Mouse (Mus musculus) ES-Bruce4 (cell line): ENCODE data around the gene 4930513O06Rik. TPM values are rescaled to one million over a fixed set of nuclear protein-coding genes. Genes with fewer than 3 reads are reported as not detected.

ENCODE experiments used
- H3K27ac ChIP-seq: 2 replicates; pipeline ENCODE4 v1.5.1; 2012; ENCODE audit warnings: low read length, inconsistent platforms; ENCODE audit not compliant: insufficient read depth
- H3K27me3 ChIP-seq: 2 replicates; pipeline ENCODE4 v1.6.1; 2012; ENCODE audit warnings: mild to moderate bottlenecking, low read length, inconsistent platforms; ENCODE audit not compliant: control insufficient read depth, poor library complexity, insufficient read depth, severe bottlenecking
- H3K36me3 ChIP-seq: 2 replicates; pipeline ENCODE4 v1.6.1; 2012; ENCODE audit warnings: inconsistent platforms, mild to moderate bottlenecking, low read length, moderate library complexity; ENCODE audit not compliant: control insufficient read depth, poor library complexity, insufficient read depth, severe bottlenecking
- H3K4me1 ChIP-seq: one replicate; pipeline ENCODE4 v1.8.1; 2011; ENCODE audit warnings: low read length; ENCODE audit not compliant: control insufficient read depth, insufficient read depth
- H3K4me3 ChIP-seq: 2 replicates; pipeline ENCODE4 v1.5.1; 2011; ENCODE audit warnings: low read depth, mild to moderate bottlenecking, low read length
- H3K9ac ChIP-seq: 2 replicates; pipeline ENCODE4 v1.6.1; 2012; ENCODE audit warnings: low read depth, mild to moderate bottlenecking, inconsistent platforms; ENCODE audit not compliant: poor library complexity, severe bottlenecking
- H3K9me3 ChIP-seq: replicated peaks from 2 replicates; pipeline ENCODE4 v1.6.1; 2012; ENCODE audit warnings: mild to moderate bottlenecking, low read length, inconsistent platforms; ENCODE audit not compliant: control insufficient read depth, poor library complexity, insufficient read depth, severe bottlenecking
- CTCF ChIP-seq: IDR thresholded peaks from one replicate; pipeline ENCODE4 v1.8.1; 2011; ENCODE audit warnings: low read depth, low read length
- EP300 ChIP-seq: IDR thresholded peaks from 2 replicates; pipeline ENCODE4 v1.6.1; 2011; ENCODE audit warnings: low read depth, low read length; ENCODE audit not compliant: insufficient read depth
- POLR2A ChIP-seq: IDR thresholded peaks from one replicate; pipeline ENCODE4 v1.8.1; 2011; ENCODE audit warnings: low read length; ENCODE audit not compliant: insufficient read depth
- polyA plus RNA-seq: library from polyadenylated mRNA; stranded (reverse); fragments of >200 nt; gene quantifications from 2 replicates; pipeline ENCODE4 v1.2.4, GENCODE M21; 2011; ENCODE audit warnings: low read depth; ENCODE audit not compliant: missing spikeins, insufficient read depth, insufficient read length

Gene 4930513O06Rik
- polyA plus RNA-seq, 1 experiment: not detected

DNA sequence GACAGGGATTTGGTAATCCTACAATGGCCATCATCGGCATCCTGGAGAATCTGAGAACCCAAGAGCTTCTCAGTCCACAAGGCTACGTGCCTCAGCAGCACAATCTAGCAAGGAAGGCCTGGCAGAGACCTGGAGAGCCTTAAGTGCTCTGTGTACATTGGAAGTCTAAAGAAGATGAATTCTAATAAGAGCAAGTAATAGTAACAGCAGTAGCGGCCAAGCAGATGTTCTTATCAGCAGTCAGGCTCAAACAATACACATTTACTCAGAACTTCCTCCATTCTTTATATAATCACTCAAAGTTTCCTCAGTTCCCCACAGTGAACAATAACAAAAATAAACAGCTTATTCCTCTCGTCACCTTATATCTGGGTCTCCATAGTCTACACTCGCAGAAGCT is 22.0 kb upstream of the 4930513O06Rik start:
- no peaks in the 10 kb centered on the region for H3K9me3 ChIP-seq
- H3K9ac ChIP-seq: no peak overlapping the region
- no peaks in the 10 kb centered on the region for H3K36me3 ChIP-seq
- TF ChIP-seq POLR2A (no peak), EP300 (no peak), CTCF (no peak)
- no peaks in the 10 kb centered on the region for H3K27me3 ChIP-seq
- H3K4me3 ChIP-seq: no peak overlapping the region
- H3K27ac ChIP-seq: no peak overlapping the region
- no peaks in the 10 kb centered on the region for H3K4me1 ChIP-seq

- Histone ChIP-seq H3K9ac (no peak overlapping the region), H3K4me1 (no peaks in the 10 kb centered on the region), H3K4me3 (no peak overlapping the region), H3K27me3 (no peaks in the 10 kb centered on the region), H3K36me3 (no peaks in the 10 kb centered on the region), H3K9me3 (no peaks in the 10 kb centered on the region), H3K27ac (no peak overlapping the region)
- TF ChIP-seq EP300 (no peak), CTCF (no peak), POLR2A (no peak)
Observed at GRCm38 (mm10) chrX:139078493-139078892, 7.5 kb upstream of the 4930513O06Rik start.

DNA sequence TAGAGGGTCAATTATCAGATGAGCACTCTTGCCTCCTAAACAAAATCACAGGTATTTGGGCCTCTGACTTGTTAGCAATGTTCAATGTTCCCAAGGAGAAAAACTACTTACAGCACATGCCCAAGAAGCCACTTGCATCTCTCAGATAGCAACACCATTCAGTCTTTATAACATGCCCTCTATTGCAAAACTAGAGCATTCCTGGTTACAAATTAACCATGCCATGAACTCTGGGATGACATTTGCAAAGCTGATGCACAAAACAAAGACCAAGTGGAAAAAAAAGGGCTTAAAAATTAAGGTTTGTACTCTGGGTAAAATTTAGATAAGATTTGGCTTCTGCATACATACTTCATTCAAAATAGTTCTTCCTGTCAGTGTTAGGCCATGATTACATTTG is 966 bp upstream of the 4930513O06Rik start, which contains the start of gene Serpina7:
Gene Serpina7, minus strand, starts transcription at position 160 of the 400 bp plus-strand sequence.
- H3K9me3 ChIP-seq: no peaks in the 10 kb centered on the region
- H3K4me1 ChIP-seq: no peaks in the 10 kb centered on the region
- H3K36me3 ChIP-seq: no peaks in the 10 kb centered on the region
- H3K4me3 ChIP-seq: no peak within 1 kb of the TSS
- no peaks in the 10 kb centered on the region for H3K27me3 ChIP-seq
- H3K27ac ChIP-seq: no peak within 1 kb of the TSS
- H3K9ac ChIP-seq: no peak within 1 kb of the TSS
- TF ChIP-seq CTCF (no peak), EP300 (no peak), POLR2A (no peak)

DNA sequence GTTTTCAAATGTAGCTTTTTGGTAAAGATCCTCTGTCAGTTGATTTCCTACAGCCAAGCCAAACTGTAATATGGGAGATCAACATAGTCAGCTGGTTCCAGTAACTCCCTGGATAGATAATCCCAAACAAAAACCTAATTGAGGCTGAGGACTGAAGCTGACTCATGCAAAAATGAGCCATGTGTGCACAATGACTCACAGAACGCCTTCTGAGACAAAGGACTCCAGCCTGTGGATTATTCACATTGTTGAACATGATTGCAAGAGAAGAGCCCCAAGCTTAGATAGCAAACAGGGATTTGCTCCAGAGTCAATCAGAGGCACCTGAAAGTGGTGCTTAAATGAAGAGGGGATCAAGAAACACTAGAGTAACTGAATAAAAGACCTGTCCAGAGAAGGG is 11.2 kb downstream of the 4930513O06Rik start:
- TF ChIP-seq CTCF: no peak
- Histone ChIP-seq H3K9ac (no peak overlapping the region), H3K27ac (no peak overlapping the region), H3K27me3 (no peaks in the 10 kb centered on the region), H3K4me1 (no peaks in the 10 kb centered on the region), H3K9me3 (no peaks in the 10 kb centered on the region), H3K4me3 (no peak overlapping the region), H3K36me3 (no peaks in the 10 kb centered on the region)

- H3K9me3 ChIP-seq: no peaks in the 10 kb centered on the region
- no peak overlapping the region for H3K4me3 ChIP-seq
- no peaks in the 10 kb centered on the region for H3K36me3 ChIP-seq
- no peak overlapping the region for H3K27ac ChIP-seq
- H3K9ac ChIP-seq: no peak overlapping the region
- H3K27me3 ChIP-seq: no peaks in the 10 kb centered on the region
- TF ChIP-seq EP300 (no peak), CTCF (no peak), POLR2A (no peak)
- no peaks in the 10 kb centered on the region for H3K4me1 ChIP-seq
Observed at GRCm38 (mm10) chrX:139134031-139134430, 48.0 kb downstream of the 4930513O06Rik start.

Other genes starting within 250 kb of the 4930513O06Rik start
- gene Nrk, start 171.8 kb upstream of the 4930513O06Rik start, polyA plus RNA-seq: 22.4 and 24.5 TPM in 2 replicates
- 2.0 and 2.3 TPM in 2 replicates for gene Serpina7, start 1.0 kb upstream of the 4930513O06Rik start, polyA plus RNA-seq
- gene 4933428M09Rik, start 93.0 kb downstream of the 4930513O06Rik start, polyA plus RNA-seq: not detected in 2 replicates
- 12.8 and 14.5 TPM in 2 replicates for gene Mum1l1, start 123.8 kb downstream of the 4930513O06Rik start, polyA plus RNA-seq
- 90.0 and 91.4 TPM in 2 replicates for gene Trap1a, start 247.4 kb downstream of the 4930513O06Rik start, polyA plus RNA-seq